Mouse (Mus musculus) liver, embryonic 16.5 days (tissue): ENCODE measurements around the gene Gbp9. TPM values are rescaled to one million over a fixed set of nuclear protein-coding genes. Genes with fewer than 3 reads are reported as not detected.
"Not testable (repeated sequence)": the region's sequence is repeated elsewhere in the genome, so short reads cannot be mapped to it uniquely, and the experiment has no call there.

Experiments
- ATAC-seq: fragments of 200-750 bp; cut with Nextera tagmentation; 2 replicates; pipeline ENCODE4 v1.8.0; 2017; ENCODE audit warnings: low read depth, mild to moderate bottlenecking, moderate number of reproducible peaks, moderate library complexity
- H3K27ac ChIP-seq: fragments of 300-500 bp; sonication (generic); 2 replicates; pipeline ENCODE4 v1.5.1; 2014; ENCODE audit warnings: mild to moderate bottlenecking, low read length
- H3K27me3 ChIP-seq: fragments of 300-500 bp; sonication (generic); 2 replicates; pipeline ENCODE4 v1.6.1; 2014; ENCODE audit warnings: low read depth, low read length, mixed read lengths; ENCODE audit not compliant: control insufficient read depth, insufficient read depth
- H3K36me3 ChIP-seq: fragments of 300-500 bp; sonication (generic); 2 replicates; pipeline ENCODE4 v1.6.1; 2014; ENCODE audit warnings: mild to moderate bottlenecking; ENCODE audit not compliant: control insufficient read depth, insufficient read depth
- H3K4me1 ChIP-seq: fragments of 300-500 bp; sonication (generic); 2 replicates; pipeline ENCODE4 v1.6.1; 2014; ENCODE audit warnings: low read depth, low read length, mixed read lengths; ENCODE audit not compliant: control insufficient read depth
- H3K4me2 ChIP-seq: fragments of 300-500 bp; sonication (generic); 2 replicates; pipeline ENCODE4 v1.6.1; 2014; ENCODE audit warnings: low read depth, low read length, mixed read lengths
- H3K4me3 ChIP-seq: fragments of 300-500 bp; sonication (generic); 2 replicates; pipeline ENCODE4 v1.5.1; 2014; ENCODE audit warnings: low read depth, mild to moderate bottlenecking, low read length
- H3K9ac ChIP-seq: fragments of 300-500 bp; sonication (generic); 2 replicates; pipeline ENCODE4 v1.6.1; 2014; ENCODE audit warnings: low read depth, low read length
- H3K9me3 ChIP-seq: fragments of 300-500 bp; sonication (generic); replicated peaks from 2 replicates; pipeline ENCODE4 v1.6.1; 2016; ENCODE audit warnings: low read length; ENCODE audit not compliant: control insufficient read depth
- WGBS: fragments of 180-500 bp; shearing (Covaris S2); extraction: QIAGEN DNeasy Blood & Tissue Kit; methylation state at CpG from one replicate; pipeline ENCODE4 v1.1.7; 2014; ENCODE audit not compliant: insufficient replicate concordance; 5-methylcytosine and 5-hydroxymethylcytosine counted together
- polyA plus RNA-seq: library from polyadenylated mRNA; unstranded; fragments of >200 nt; fragmentation: Nextera tagmentation; extraction: Ambion mirVana; gene quantifications from 2 replicates; pipeline ENCODE4 v1.2.1, GENCODE M21; 2015

Gene Gbp9
- 0.89 and 1.2 TPM in 2 replicates for polyA plus RNA-seq

GRCm38 (mm10) chr5:105139409-105140088 is at the start of gene Gbp9, which contains the start of the genes Gbp8 and Gbp4:
Gene Gbp9 (minus strand): TSS chr5:105139539.
Gene Gbp8 (minus strand): TSS chr5:105139540.
Gene Gbp4 (minus strand): TSS chr5:105139586.
- H3K4me1 ChIP-seq, H3K9ac ChIP-seq, H3K27me3 ChIP-seq, H3K27ac ChIP-seq, H3K4me2 ChIP-seq, H3K36me3 ChIP-seq, H3K9me3 ChIP-seq, H3K4me3 ChIP-seq: not testable (repeated sequence)
- WGBS: 0% methylated on average over 2 of the region's 2 CpGs
- 0 out of 2 replicates have a peak, but pooled peaks have one; percentile 30 for ATAC-seq

DNA sequence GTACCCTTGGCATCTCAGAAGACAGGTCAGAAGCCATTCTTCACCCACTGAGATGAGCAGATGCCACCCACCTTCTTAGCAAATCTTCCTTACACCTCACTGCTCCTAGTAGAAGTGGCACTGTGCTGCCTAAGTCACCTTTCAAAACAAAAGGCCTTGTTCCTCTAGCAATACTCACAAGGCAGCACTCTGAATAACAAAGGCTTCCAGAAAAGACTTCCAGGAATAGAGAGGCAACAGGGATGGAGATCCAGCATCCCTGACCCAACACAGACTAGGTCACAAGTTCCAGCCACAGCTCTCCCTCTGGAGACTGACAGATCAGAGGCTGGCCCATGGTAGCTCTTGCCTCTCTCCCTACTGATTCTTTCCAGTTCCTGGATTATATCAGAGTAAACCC is 42.1 kb upstream of the Gbp9 start:
- no peaks in the 10 kb centered on the region for H3K27me3 ChIP-seq
- no peak overlapping the region for H3K4me2 ChIP-seq

GRCm38 (mm10) chr5:105156582-105156981 is 17.2 kb upstream of the Gbp9 start:
- no peaks in the 10 kb centered on the region for H3K9me3 ChIP-seq
- WGBS: 52% methylated on average over 5 of the region's 5 CpGs
- no peaks in the 10 kb centered on the region for H3K4me1 ChIP-seq
- no peak overlapping the region for H3K4me2 ChIP-seq
- no peak for ATAC-seq
- H3K36me3 ChIP-seq: no peaks in the 10 kb centered on the region
- no peak overlapping the region for H3K27ac ChIP-seq
- no peaks in the 10 kb centered on the region for H3K27me3 ChIP-seq
- no peak overlapping the region for H3K9ac ChIP-seq
- no peak overlapping the region for H3K4me3 ChIP-seq

More for the DNA sequence above, 42.1 kb upstream of the Gbp9 start:
- no peaks in the 10 kb centered on the region for H3K4me1 ChIP-seq
- no peak overlapping the region for H3K4me3 ChIP-seq
- ATAC-seq: no peak
- H3K9me3 ChIP-seq: no peaks in the 10 kb centered on the region
- H3K27ac ChIP-seq: no peak overlapping the region
- no peak overlapping the region for H3K9ac ChIP-seq
- no peaks in the 10 kb centered on the region for H3K36me3 ChIP-seq

GRCm38 (mm10) chr5:105154049-105154448 is 14.7 kb upstream of the Gbp9 start:
- no peak overlapping the region for H3K4me3 ChIP-seq
- no peak for ATAC-seq
- no peaks in the 10 kb centered on the region for H3K9me3 ChIP-seq

GRCm38 (mm10) chr5:105148062-105148461 is 8.7 kb upstream of the Gbp9 start:
- H3K4me2 ChIP-seq, H3K4me3 ChIP-seq, ATAC-seq, H3K9ac ChIP-seq, H3K27ac ChIP-seq, H3K9me3 ChIP-seq, H3K36me3 ChIP-seq, H3K4me1 ChIP-seq, H3K27me3 ChIP-seq: not testable (repeated sequence)
- 31% methylated on average over 2 of the region's 2 CpGs for WGBS

More at GRCm38 (mm10) chr5:105154049-105154448, 14.7 kb upstream of the Gbp9 start:
- H3K27ac ChIP-seq: no peak overlapping the region
- no peak overlapping the region for H3K4me2 ChIP-seq
- no peaks in the 10 kb centered on the region for H3K36me3 ChIP-seq
- H3K9ac ChIP-seq: no peak overlapping the region
- no peaks in the 10 kb centered on the region for H3K4me1 ChIP-seq
- H3K27me3 ChIP-seq: no peaks in the 10 kb centered on the region

GRCm38 (mm10) chr5:105146447-105146846 is 7.1 kb upstream of the Gbp9 start:
- Histone ChIP-seq H3K9me3 (no peaks in the 10 kb centered on the region), H3K4me1 (no peaks in the 10 kb centered on the region), H3K27me3 (no peaks in the 10 kb centered on the region), H3K4me3 (no peak overlapping the region), H3K27ac (no peak overlapping the region), H3K4me2 (no peak overlapping the region), H3K9ac (no peak overlapping the region), H3K36me3 (no peaks in the 10 kb centered on the region)
- ATAC-seq: no peak

DNA sequence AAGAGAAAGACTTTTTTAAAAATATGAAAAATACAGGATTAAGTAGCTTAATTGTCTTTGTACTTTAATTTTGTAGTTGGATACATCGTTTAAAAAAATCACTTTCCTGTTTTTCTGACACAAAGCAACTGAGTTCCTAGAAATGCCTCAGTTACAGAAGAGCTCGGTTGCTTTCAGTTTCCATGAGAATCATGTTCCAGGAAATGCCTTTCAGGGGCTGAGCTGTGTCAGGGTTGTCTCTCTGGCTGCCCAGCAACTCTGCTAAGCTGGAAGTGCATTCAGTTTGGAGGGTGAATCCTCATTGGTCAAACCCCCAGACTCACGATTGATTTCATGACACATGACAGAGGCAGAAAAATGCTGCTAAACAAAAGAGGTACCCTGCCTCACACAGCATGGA is 6.4 kb upstream of the Gbp9 start:
- not testable (repeated sequence) for H3K27me3 ChIP-seq, H3K4me2 ChIP-seq, ATAC-seq, H3K4me3 ChIP-seq, H3K27ac ChIP-seq, H3K9me3 ChIP-seq, H3K36me3 ChIP-seq, H3K4me1 ChIP-seq, H3K9ac ChIP-seq
- 15% methylated on average over 3 of the region's 3 CpGs for WGBS

DNA sequence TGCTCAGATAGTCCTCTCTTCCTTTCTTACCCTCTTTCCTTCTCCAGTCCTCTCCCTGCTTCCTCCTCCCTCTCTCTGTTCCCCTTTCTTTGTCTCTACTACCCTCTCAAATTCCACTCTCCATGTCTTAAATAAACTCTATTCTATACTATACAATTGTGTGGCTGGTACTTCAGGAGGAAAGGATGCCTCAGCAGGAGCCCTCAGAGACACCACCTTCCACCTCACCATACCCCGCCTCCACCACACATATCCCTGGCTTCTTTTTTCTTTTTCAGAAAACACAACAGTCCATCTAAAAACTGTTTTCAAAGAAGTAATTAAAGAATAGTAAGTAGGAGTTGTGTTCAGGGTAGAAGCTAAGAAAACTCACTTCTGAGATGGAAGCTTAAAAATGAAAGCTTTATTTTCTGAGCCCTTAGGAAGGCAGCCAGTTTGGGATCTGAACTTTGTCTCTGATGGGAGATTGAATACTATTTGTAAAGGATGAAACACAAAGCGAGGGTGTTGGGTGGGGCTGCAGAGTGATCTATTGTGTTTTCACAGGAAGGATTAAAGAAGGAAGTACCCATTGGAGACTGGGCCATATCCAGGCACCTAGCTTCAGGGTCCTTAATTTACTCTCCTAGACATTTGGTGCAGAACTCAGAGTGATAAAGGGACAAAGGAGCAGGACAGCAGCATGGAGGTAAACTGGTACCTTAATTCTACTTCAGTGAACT is 911 bp upstream of the Gbp9 start:
- not testable (repeated sequence) for H3K9ac ChIP-seq, H3K36me3 ChIP-seq, H3K4me1 ChIP-seq, H3K9me3 ChIP-seq, ATAC-seq, H3K27ac ChIP-seq, H3K4me3 ChIP-seq, H3K27me3 ChIP-seq, H3K4me2 ChIP-seq
- WGBS: 36% methylated on average over 2 of the region's 2 CpGs

GRCm38 (mm10) chr5:105138906-105139305 is 433 bp downstream of the Gbp9 start:
- Histone ChIP-seq H3K36me3 (no peaks in the 10 kb centered on the region), H3K4me3 (no peak overlapping the region), H3K9me3 (no peaks in the 10 kb centered on the region), H3K27ac (no peak overlapping the region), H3K4me2 (no peak overlapping the region), H3K27me3 (no peaks in the 10 kb centered on the region), H3K9ac (no peak overlapping the region), H3K4me1 (no peaks in the 10 kb centered on the region)
- no peak for ATAC-seq
- WGBS: 63% methylated on average over 1 of the region's 1 CpGs
